Mouse (Mus musculus) limb, embryonic 14.5 days (tissue): ENCODE results near the gene Ltv1. TPM values are rescaled to one million over a fixed set of nuclear protein-coding genes. Genes with fewer than 3 reads are reported as not detected.

ENCODE experiments used
- ATAC-seq: fragments of 200-750 bp; cut with Nextera tagmentation; 2 replicates; pipeline ENCODE4 v1.8.0; 2017; ENCODE audit warnings: low read depth, moderate number of reproducible peaks, moderate TSS enrichment; ENCODE audit not compliant: low FRiP score
- DNase-seq: peaks from one replicate; pipeline ENCODE4 v3.0.0-alpha.2; 2015; ENCODE audit warnings: low spot score
- H3K27ac ChIP-seq: fragments of 300-500 bp; sonication (generic); replicated peaks from 2 replicates; pipeline ENCODE4 v1.5.1; 2014; ENCODE audit warnings: low read depth, mild to moderate bottlenecking, low read length, moderate library complexity, mixed read lengths
- H3K27me3 ChIP-seq: fragments of 300-500 bp; sonication (generic); 2 replicates; pipeline ENCODE4 v1.6.1; 2014; ENCODE audit warnings: low read length, mixed read lengths; ENCODE audit not compliant: control insufficient read depth, insufficient read depth
- H3K36me3 ChIP-seq: fragments of 300-500 bp; sonication (generic); 2 replicates; pipeline ENCODE4 v1.6.1; 2014; ENCODE audit warnings: mild to moderate bottlenecking, low read length, moderate library complexity, mixed read lengths; ENCODE audit not compliant: control insufficient read depth, insufficient read depth
- H3K4me1 ChIP-seq: fragments of 300-500 bp; sonication (generic); 2 replicates; pipeline ENCODE4 v1.6.1; 2014; ENCODE audit warnings: antibody characterized with exemption, low read length, mixed read lengths; ENCODE audit not compliant: control insufficient read depth, insufficient read depth
- H3K4me2 ChIP-seq: fragments of 300-500 bp; sonication (generic); replicated peaks from 2 replicates; pipeline ENCODE4 v1.6.1; 2014; ENCODE audit warnings: low read depth, mild to moderate bottlenecking, low read length, moderate library complexity; ENCODE audit not compliant: severe bottlenecking
- H3K4me3 ChIP-seq: fragments of 300-500 bp; sonication (generic); replicated peaks from 2 replicates; pipeline ENCODE4 v1.5.1; 2014; ENCODE audit warnings: low read length
- H3K9ac ChIP-seq: fragments of 300-500 bp; sonication (generic); 2 replicates; pipeline ENCODE4 v1.6.1; 2014; ENCODE audit warnings: mild to moderate bottlenecking, low read depth, low read length, moderate library complexity; ENCODE audit not compliant: severe bottlenecking
- H3K9me3 ChIP-seq: fragments of 300-500 bp; sonication (generic); 2 replicates; pipeline ENCODE4 v1.6.1; 2016; ENCODE audit warnings: low read length; ENCODE audit not compliant: control insufficient read depth
- POLR2A ChIP-seq: fragments of 200-500 bp; IDR thresholded peaks from 2 replicates; pipeline ENCODE4 v1.8.0; 2012; ENCODE audit warnings: inconsistent platforms, mild to moderate bottlenecking, moderate library complexity, borderline replicate concordance; ENCODE audit not compliant: insufficient read depth, insufficient read length; ENCODE audit errors: extremely low read depth
- WGBS: fragments of 180-500 bp; shearing (Covaris S2); extraction: QIAGEN DNeasy Blood & Tissue Kit; methylation state at CpG from one replicate; pipeline ENCODE4 v1.1.7; 2014; 5-methylcytosine and 5-hydroxymethylcytosine counted together
- polyA plus RNA-seq, 2 experiments: library from polyadenylated mRNA; depleted of rRNA in 1 of 2; stranded (reverse) in 1 of 2; unstranded in 1 of 2; fragments of >200 nt; fragmentation: Nextera tagmentation in 1 of 2; extraction: Ambion mirVana in 1 of 2; gene quantifications; 2 replicates each; pipeline versions ENCODE4 v1.2.1 to v1.2.3; 2012 to 2014

The Ltv1 gene
- polyA plus RNA-seq (2012; rRNA removed) (50.7 and 66.4 TPM in 2 replicates), polyA plus RNA-seq (2014; fragmentation: Nextera tagmentation; extraction: Ambion mirVana) (69.0 and 72.8 TPM in 2 replicates)

DNA sequence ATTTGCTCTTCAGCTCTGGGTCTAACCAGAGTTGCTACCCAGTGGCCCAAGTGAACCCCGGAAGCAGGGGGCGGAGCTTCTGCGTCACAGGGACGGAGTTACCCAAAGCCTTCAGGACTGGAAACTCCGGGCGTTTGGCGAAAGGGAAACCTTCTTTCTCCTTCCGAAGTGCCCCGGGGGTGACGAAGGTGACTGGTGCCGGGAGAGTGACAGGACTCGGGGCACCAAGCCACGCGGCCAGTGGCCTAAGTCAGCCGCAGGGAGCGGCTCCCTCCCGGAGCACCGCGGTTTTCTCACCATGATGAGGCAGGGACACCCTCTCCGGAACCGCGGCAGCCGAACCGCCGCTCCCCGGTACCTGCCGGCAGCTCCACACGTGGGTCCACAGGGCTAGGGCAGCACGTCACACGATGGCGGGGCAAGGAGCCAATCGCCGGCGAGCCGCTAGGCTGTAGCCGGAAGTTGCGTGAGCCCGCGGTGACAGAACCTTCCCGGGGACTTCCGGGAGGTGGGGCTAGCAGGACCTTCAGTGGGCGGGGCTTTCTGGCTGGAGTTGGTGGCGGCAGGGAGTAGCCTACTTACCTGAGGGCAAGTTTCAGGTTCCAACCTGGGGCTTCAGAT is at the start of gene Ltv1:
Gene Ltv1 (minus strand): TSS at position 438 of the 621 bp plus-strand sequence.
- H3K4me3 ChIP-seq, result peak within 1 kb of the TSS; percentile 88
- H3K9ac ChIP-seq, result peak within 1 kb of the TSS; percentile 79
- peaks cover 14% of the 10 kb centered on the region for H3K36me3 ChIP-seq
- peak within 1 kb of the TSS; percentile 77 for H3K27ac ChIP-seq
- H3K27me3 ChIP-seq, result no peaks in the 10 kb centered on the region
- peak; percentile 94 for DNase-seq
- no peak for TF ChIP-seq POLR2A
- peaks cover 5% of the 10 kb centered on the region; the same call in 1 of the 2 replicates for H3K4me1 ChIP-seq
- under 1% methylated on average over 42 of the region's 43 CpGs for WGBS
- H3K4me2 ChIP-seq, result peak within 1 kb of the TSS; percentile 79
- H3K9me3 ChIP-seq, result no peaks in the 10 kb centered on the region
- peak; percentile 97 for ATAC-seq

DNA sequence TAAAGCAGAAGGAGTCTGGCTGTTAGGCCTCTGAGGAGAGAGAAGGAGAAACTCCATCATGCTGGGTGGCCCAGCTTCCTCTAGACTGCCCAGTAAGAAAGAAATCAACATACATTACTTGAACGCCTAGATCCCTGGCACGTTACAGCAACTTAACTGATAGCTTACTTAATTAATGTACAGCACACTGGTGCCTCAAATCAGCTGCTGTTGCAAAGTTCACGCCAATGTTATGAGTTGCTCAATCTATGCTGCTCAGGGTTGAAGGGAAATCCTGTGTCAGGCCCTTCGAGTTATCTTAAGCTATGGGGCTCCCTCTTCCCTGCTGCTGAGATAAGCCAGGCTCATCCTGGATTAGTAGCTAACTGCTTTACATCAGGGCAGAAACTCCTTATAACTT is 47.5 kb upstream of the Ltv1 start:
- no peak for TF ChIP-seq POLR2A
- no peaks in the 10 kb centered on the region for H3K9me3 ChIP-seq
- 71% methylated on average over 4 of the region's 4 CpGs for WGBS
- ATAC-seq (no peak), DNase-seq (no peak)
- H3K4me2 ChIP-seq, result no peak overlapping the region
- H3K27me3 ChIP-seq, result no peaks in the 10 kb centered on the region
- no peak overlapping the region for H3K9ac ChIP-seq
- peaks cover 22% of the 10 kb centered on the region for H3K36me3 ChIP-seq
- H3K4me3 ChIP-seq, result no peak overlapping the region
- no peak overlapping the region for H3K27ac ChIP-seq
- H3K4me1 ChIP-seq, result no peaks in the 10 kb centered on the region

DNA sequence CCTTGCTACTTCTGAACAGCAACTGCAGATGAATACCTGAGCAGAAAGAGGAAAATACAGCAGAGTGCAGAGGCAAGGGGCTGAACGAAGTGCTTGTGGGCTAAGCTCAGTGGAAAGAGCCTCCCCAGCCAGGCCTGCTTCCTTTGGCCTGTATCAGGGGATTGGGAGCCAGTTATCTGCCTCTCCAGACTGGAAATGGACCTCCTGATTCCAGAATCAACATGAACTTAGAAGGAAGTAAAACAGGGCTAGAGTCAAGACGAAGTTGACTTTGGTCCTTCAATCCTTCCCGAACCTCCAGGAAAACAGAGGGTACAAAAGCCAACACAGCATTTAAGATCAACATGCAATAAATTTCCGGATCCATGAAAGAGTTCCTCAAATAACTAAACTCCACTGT is 45.2 kb upstream of the Ltv1 start:
- H3K36me3 ChIP-seq, result peaks cover 8% of the 10 kb centered on the region
- no peaks in the 10 kb centered on the region for H3K9me3 ChIP-seq
- no peak overlapping the region for H3K27ac ChIP-seq
- no peaks in the 10 kb centered on the region for H3K27me3 ChIP-seq
- H3K4me2 ChIP-seq, result no peak overlapping the region
- H3K9ac ChIP-seq, result no peak overlapping the region
- 86% methylated on average over 4 of the region's 4 CpGs for WGBS
- ATAC-seq, result no peak
- no peak overlapping the region for H3K4me3 ChIP-seq
- TF ChIP-seq POLR2A, result no peak
- no peaks in the 10 kb centered on the region for H3K4me1 ChIP-seq
- no peak for DNase-seq

DNA sequence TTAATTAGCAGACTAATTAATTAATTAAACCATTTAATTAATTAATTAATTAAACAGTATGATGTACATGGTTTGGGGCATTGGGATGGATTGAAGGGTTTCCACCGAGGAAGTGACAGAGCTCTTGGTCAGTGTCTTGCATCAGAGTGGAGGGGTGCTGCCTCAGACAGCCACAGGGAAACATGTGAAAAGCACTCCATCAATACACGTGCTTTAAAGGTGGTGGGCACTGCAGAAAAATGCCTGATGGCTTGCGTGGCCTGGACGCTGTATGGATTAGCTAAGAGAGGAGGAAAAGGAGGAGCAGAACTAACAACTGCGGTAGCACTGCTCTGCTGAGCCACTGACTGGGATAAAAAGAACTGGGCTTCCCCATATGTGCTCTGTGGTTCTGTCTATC is 43.9 kb upstream of the Ltv1 start:
- Histone ChIP-seq H3K4me2 (no peak overlapping the region), H3K27me3 (no peaks in the 10 kb centered on the region), H3K36me3 (peaks cover 8% of the 10 kb centered on the region), H3K27ac (no peak overlapping the region), H3K4me1 (no peaks in the 10 kb centered on the region), H3K9ac (no peak overlapping the region), H3K9me3 (no peaks in the 10 kb centered on the region), H3K4me3 (no peak overlapping the region)
- WGBS, result 88% methylated on average over 5 of the region's 5 CpGs
- TF ChIP-seq POLR2A, result no peak
- ATAC-seq, result no peak
- DNase-seq, result no peak

DNA sequence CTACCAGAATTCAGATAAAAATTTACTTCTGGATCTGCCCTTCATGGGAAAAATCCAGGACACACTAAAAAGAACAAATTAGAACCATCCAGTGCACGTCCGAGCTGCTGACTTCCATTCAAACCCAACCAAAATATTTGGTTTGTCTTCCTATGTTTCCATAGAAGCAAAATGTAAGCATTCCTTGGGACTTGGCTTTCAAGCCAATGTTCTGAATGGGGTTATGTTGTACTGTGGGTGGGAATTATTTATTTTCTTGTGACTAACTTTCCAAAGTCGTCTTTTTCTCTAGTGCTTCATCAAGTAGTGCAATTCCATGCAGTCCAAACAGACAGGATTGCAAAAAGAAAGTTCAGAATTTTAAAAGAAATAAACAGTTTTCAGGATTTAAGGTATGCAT is 41.5 kb upstream of the Ltv1 start:
- Histone ChIP-seq H3K4me3 (no peak overlapping the region), H3K36me3 (peaks cover 18% of the 10 kb centered on the region), H3K27me3 (no peaks in the 10 kb centered on the region), H3K9ac (no peak overlapping the region), H3K4me1 (no peaks in the 10 kb centered on the region), H3K9me3 (no peaks in the 10 kb centered on the region), H3K4me2 (no peak overlapping the region), H3K27ac (no peak overlapping the region)
- TF ChIP-seq POLR2A, result no peak
- DNase-seq, result no peak
- ATAC-seq, result no peak
- 72% methylated on average over 3 of the region's 3 CpGs for WGBS
